Mouse (Mus musculus): ENCODE measurements at regions not wholly inside any gene's neighbourhood (a gene's known extent, or its start where the extent isn't known, plus 50 kb on each side); places are given as distances from the start of the nearest gene placed in this dataset.

DNA sequence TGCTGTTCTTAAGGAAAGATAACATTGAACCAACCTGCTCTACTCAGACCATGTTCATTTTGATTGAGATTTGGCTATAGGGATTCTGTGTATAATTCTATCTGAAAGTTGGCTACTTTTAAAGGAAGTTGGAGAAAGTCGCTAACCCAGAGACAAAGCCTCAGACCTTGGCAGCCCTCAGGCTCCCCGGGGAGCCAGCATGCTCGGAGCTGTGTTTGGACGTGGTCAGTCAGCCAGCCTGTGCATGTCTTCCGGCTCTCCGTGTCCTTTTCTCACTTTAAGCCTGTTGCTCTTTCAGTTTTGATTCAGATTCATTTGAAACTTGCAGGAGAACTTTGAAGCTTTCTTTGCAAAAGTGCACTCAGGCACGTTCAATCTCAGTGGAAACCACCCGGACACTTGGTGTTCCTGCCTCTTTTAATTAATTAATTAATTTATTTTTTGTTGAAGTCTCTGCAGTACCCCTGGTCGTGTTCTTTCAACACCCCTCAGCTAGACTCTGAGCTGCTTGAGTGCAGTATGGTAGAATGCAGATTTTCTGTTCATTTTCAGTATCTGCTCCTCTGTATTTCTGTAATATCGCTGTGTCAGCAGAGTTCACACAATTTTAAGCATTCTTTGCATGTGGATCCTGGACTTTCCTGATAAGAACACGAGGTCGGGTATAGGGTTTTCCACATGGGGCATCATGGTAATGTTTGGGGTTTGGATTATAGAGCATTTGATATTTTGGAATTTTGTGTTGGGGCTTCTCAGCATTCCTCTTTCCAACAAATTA, 100.9 kb upstream of the Tmem45b start:
- Histone ChIP-seq H3K4me3 (ENCODE audit: low read depth, low read length) (no peak overlapping the region), H3K9me3 (replicated peaks) (no peaks in the 10 kb centered on the region), H3K27me3 (ENCODE audit: insufficient read depth, low read length) (no peaks in the 10 kb centered on the region), H3K4me1 (ENCODE audit: insufficient read depth, low read depth, low read length) (no peaks in the 10 kb centered on the region), H3K36me3 (replicated peaks) (no peaks in the 10 kb centered on the region)
- no peak for ATAC-seq (ENCODE audit: extremely low read depth, insufficient number of reproducible peaks, low FRiP score, poor library complexity, severe bottlenecking)
- DNase-seq (ENCODE audit: low spot score), result no peak
- TF ChIP-seq GATA1 (IDR thresholded peaks at IDR 0.05; ENCODE audit: borderline replicate concordance, low read length) (no peak), CTCF (IDR thresholded peaks at IDR 0.05; ENCODE audit: low read depth, low read length) (no peak), GATA2 (IDR thresholded peaks at IDR 0.05; ENCODE audit: borderline replicate concordance, low read depth, low read length) (no peak), TAL1 (conservative IDR thresholded peaks at IDR 0.05; ENCODE audit: low read depth, low read length) (no peak), POLR2AphosphoS5 (IDR thresholded peaks at IDR 0.05; ENCODE audit: insufficient replicate concordance, low read depth, low read length) (no peak)

DNA sequence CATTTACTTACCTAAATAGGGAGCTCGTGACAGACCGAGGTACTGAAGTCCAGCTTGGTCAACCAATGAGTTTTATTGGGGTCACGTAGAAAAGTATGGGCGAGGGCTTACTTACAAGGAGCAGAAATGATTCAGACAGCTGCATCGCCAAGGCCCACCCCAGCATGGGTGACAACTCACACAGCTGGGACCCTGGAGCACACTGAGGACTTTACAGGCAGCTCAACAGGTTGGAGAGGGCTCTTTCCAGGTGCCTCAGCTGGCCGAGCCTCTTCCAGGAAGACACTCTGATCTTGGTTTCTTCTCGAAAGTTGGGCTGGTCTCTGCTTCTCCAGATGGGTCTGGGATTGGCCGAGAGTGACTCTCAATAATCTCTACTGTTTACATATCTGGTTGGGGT, 99.3 kb upstream of the Tmem45b start:
- no peak for TF ChIP-seq GATA2 (IDR thresholded peaks at IDR 0.05; ENCODE audit: borderline replicate concordance, low read depth, low read length)
- no peak for TF ChIP-seq POLR2AphosphoS5 (IDR thresholded peaks at IDR 0.05; ENCODE audit: insufficient replicate concordance, low read depth, low read length)
- TF ChIP-seq GATA1 (IDR thresholded peaks at IDR 0.05; ENCODE audit: borderline replicate concordance, low read length), result no peak
- no peak for TF ChIP-seq TAL1 (conservative IDR thresholded peaks at IDR 0.05; ENCODE audit: low read depth, low read length)
- TF ChIP-seq CTCF (IDR thresholded peaks at IDR 0.05; ENCODE audit: low read depth, low read length), result no peak
- Histone ChIP-seq H3K27me3 (ENCODE audit: insufficient read depth, low read length) (no peaks in the 10 kb centered on the region), H3K4me3 (ENCODE audit: low read depth, low read length) (no peak overlapping the region), H3K36me3 (replicated peaks) (no peaks in the 10 kb centered on the region), H3K4me1 (ENCODE audit: insufficient read depth, low read depth, low read length) (no peaks in the 10 kb centered on the region), H3K9me3 (replicated peaks) (no peaks in the 10 kb centered on the region)
- ATAC-seq (ENCODE audit: extremely low read depth, insufficient number of reproducible peaks, low FRiP score, poor library complexity, severe bottlenecking) (no peak), DNase-seq (ENCODE audit: low spot score) (no peak)

DNA sequence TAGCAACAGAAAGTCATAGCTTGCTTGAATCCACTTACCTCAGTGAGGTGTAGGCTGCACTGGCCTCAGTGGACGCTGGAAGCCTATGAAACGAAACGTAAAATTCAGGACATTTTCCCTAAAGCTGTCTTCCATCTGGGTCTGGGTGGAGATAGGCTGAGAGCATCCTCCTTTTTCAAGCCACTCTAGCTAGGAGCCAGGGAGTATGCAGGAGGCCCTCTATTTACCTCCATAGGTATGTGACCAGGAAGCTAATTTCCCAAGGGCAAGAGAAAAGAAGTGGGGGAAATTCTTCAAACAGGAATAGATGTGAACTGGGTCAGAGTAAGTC, 95.9 kb upstream of the Tmem45b start:
- no peak overlapping the region for H3K4me3 ChIP-seq (ENCODE audit: low read depth, low read length)
- no peak for DNase-seq (ENCODE audit: low spot score)
- H3K27me3 ChIP-seq (ENCODE audit: insufficient read depth, low read length), result no peaks in the 10 kb centered on the region
- no peaks in the 10 kb centered on the region for H3K9me3 ChIP-seq (replicated peaks)
- no peaks in the 10 kb centered on the region for H3K36me3 ChIP-seq (replicated peaks)
- ATAC-seq (ENCODE audit: extremely low read depth, insufficient number of reproducible peaks, low FRiP score, poor library complexity, severe bottlenecking), result no peak
- TF ChIP-seq POLR2AphosphoS5 (IDR thresholded peaks at IDR 0.05; ENCODE audit: insufficient replicate concordance, low read depth, low read length) (no peak), TAL1 (conservative IDR thresholded peaks at IDR 0.05; ENCODE audit: low read depth, low read length) (no peak), GATA2 (IDR thresholded peaks at IDR 0.05; ENCODE audit: borderline replicate concordance, low read depth, low read length) (no peak), CTCF (IDR thresholded peaks at IDR 0.05; ENCODE audit: low read depth, low read length) (no peak), GATA1 (IDR thresholded peaks at IDR 0.05; ENCODE audit: borderline replicate concordance, low read length) (no peak)
- no peaks in the 10 kb centered on the region for H3K4me1 ChIP-seq (ENCODE audit: insufficient read depth, low read depth, low read length)

DNA sequence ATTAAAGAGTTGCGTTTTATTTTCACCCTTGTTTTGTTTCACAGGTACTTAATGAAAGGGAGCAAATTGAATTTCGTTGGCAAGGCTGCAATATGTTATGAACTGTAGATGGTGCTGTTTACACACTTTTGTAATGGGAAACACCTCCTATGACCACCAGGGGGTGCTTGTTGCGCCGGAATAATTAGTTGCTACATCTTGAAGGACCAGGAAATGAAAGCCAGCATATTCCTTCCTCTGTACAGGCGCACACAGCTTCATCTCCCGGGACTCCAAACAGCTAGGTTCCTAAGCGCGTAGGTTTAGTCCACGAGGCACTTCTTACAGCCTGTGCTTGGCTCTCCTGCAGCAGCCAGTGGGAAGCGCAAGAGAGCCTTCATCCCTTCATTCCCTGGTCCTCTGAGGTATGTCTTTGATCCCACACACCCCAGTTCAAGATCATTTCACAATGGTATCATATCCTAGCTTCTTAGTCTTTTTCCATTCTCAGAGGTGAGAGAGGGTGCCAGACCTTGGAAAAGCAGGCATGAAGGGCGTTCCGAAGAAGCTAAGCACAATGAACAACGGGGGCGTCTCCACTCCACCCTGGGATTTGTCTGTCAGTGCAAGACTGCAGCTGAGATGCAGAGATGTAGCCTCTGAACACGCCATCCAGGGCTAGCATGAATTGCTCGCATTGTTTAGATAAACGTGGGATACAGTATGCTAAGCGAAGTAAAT, 95.4 kb upstream of the Tmem45b start:
- H3K4me3 ChIP-seq (ENCODE audit: low read depth, low read length), result no peak overlapping the region
- ATAC-seq (ENCODE audit: extremely low read depth, insufficient number of reproducible peaks, low FRiP score, poor library complexity, severe bottlenecking), result no peak

DNA sequence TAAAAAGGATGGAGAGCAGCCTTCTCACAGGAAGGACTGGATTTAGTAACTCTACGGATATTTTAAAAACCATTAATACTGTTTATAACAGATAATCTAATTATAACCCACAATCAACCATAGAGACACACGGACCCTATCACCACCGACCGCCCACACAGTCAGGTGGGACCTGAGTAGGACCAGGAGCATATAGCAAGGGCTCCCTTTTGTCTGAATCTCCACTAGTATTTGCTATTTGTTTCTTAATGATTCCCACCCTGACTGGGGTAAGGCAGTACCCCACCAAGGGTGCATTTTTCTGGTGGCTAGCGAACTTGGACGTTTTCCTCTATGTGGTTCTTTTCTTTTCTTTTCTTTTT, 79.4 kb upstream of the Tmem45b start:
- no peak for ATAC-seq (ENCODE audit: extremely low read depth, insufficient number of reproducible peaks, low FRiP score, poor library complexity, severe bottlenecking)
- no peaks in the 10 kb centered on the region for H3K36me3 ChIP-seq (replicated peaks)
- no peak overlapping the region for H3K4me3 ChIP-seq (ENCODE audit: low read depth, low read length)
- no peak for TF ChIP-seq TAL1 (conservative IDR thresholded peaks at IDR 0.05; ENCODE audit: low read depth, low read length)
- TF ChIP-seq GATA2 (IDR thresholded peaks at IDR 0.05; ENCODE audit: borderline replicate concordance, low read depth, low read length), result no peak
- no peak for TF ChIP-seq GATA1 (IDR thresholded peaks at IDR 0.05; ENCODE audit: borderline replicate concordance, low read length)
- TF ChIP-seq POLR2AphosphoS5 (IDR thresholded peaks at IDR 0.05; ENCODE audit: insufficient replicate concordance, low read depth, low read length), result no peak
- no peak for TF ChIP-seq CTCF (IDR thresholded peaks at IDR 0.05; ENCODE audit: low read depth, low read length)
- DNase-seq (ENCODE audit: low spot score), result no peak
- no peaks in the 10 kb centered on the region for H3K9me3 ChIP-seq (replicated peaks)
- no peaks in the 10 kb centered on the region; the same call in 1 of the 2 replicates for H3K27me3 ChIP-seq (ENCODE audit: insufficient read depth, low read length)
- no peaks in the 10 kb centered on the region for H3K4me1 ChIP-seq (ENCODE audit: insufficient read depth, low read depth, low read length)

More for the DNA sequence above, 95.4 kb upstream of the Tmem45b start:
- peak; percentile 7 for DNase-seq (ENCODE audit: low spot score)
- no peaks in the 10 kb centered on the region for H3K36me3 ChIP-seq (replicated peaks)
- TF ChIP-seq TAL1 (conservative IDR thresholded peaks at IDR 0.05; ENCODE audit: low read depth, low read length), result no peak
- peak; percentile 86 for TF ChIP-seq CTCF (IDR thresholded peaks at IDR 0.05; ENCODE audit: low read depth, low read length)
- H3K9me3 ChIP-seq (replicated peaks), result no peaks in the 10 kb centered on the region
- H3K4me1 ChIP-seq (ENCODE audit: insufficient read depth, low read depth, low read length), result no peaks in the 10 kb centered on the region
- no peaks in the 10 kb centered on the region for H3K27me3 ChIP-seq (ENCODE audit: insufficient read depth, low read length)

DNA sequence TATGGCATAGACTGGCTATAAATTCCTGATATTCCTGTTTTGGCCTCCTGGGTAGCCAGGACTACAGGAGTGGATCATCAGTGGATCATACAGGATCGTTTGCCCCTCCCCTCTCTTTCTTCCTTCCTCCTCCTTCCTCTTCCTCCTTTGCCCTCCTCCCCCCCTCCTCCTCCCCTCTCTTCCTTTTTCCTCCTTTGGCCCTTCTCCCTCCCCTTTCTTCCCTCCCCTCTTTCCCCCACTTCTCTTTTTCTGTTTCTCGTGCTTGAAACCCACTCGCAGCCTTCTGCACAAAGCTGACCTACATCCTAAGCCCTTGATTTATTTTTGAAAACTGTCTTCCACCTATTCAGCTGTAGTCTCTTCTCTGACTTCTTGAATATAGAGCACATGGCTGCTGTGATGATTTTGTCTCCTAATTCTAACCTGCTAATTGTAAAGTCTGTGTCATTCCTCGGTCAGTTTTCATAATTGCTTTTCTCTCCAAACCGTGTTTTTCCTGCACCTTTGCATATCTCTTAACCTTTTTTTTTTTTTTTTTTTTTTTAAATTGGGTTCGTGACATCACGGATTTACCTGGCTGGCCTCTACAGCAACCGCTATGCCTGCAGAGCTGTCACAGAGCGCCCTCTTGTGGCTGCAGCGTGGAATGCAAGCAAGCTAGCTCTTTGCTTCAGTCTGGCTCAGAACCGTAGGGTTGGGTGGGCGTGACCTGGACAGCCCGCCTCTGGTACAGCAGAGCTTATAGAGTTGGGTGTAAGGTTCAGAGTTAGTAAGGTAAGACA, 78.8 kb upstream of the Tmem45b start:
- no peaks in the 10 kb centered on the region for H3K4me1 ChIP-seq (ENCODE audit: insufficient read depth, low read depth, low read length)
- H3K4me3 ChIP-seq (ENCODE audit: low read depth, low read length), result no peak overlapping the region
- peak; percentile 57; the same call in 1 of the 2 replicates for ATAC-seq (ENCODE audit: extremely low read depth, insufficient number of reproducible peaks, low FRiP score, poor library complexity, severe bottlenecking)
- no peaks in the 10 kb centered on the region for H3K36me3 ChIP-seq (replicated peaks)
- TF ChIP-seq GATA2 (IDR thresholded peaks at IDR 0.05; ENCODE audit: borderline replicate concordance, low read depth, low read length) (no peak), CTCF (IDR thresholded peaks at IDR 0.05; ENCODE audit: low read depth, low read length) (peak; percentile 91)
- no peaks in the 10 kb centered on the region for H3K9me3 ChIP-seq (replicated peaks)
- peak; percentile 43 for DNase-seq (ENCODE audit: low spot score)
- no peaks in the 10 kb centered on the region; the same call in 1 of the 2 replicates for H3K27me3 ChIP-seq (ENCODE audit: insufficient read depth, low read length)

All from G1E (cell line).